Mouse (Mus musculus) MEL (cell line): ENCODE data around the gene Olfr221. TPM values are rescaled to one million over a fixed set of nuclear protein-coding genes. Genes with fewer than 3 reads are reported as not detected.

Experiments
- DNase-seq: peaks from one replicate; pipeline ENCODE4 v3.0.0; 2011; ENCODE audit warnings: low read depth, low spot score
- H3K27ac ChIP-seq: 2 replicates; pipeline ENCODE4 v1.5.1; 2012; ENCODE audit warnings: low read depth, mild to moderate bottlenecking, control low read depth, low read length, moderate library complexity; ENCODE audit not compliant: control insufficient read depth
- H3K27me3 ChIP-seq, 2 experiments: fragments of 150-350 bp in 1 of 2; sonication (generic) in 1 of 2; 2 replicates each; pipeline ENCODE4 v1.6.1; 2012; ENCODE audit warnings: low read length in 2 of 2, mild to moderate bottlenecking in 2 of 2, improper control_type of control experiment in 1 of 2, moderate library complexity in 1 of 2; ENCODE audit not compliant: insufficient read depth in 2 of 2, control insufficient read depth in 1 of 2
- H3K36me3 ChIP-seq, 2 experiments: 2 replicates each; pipeline ENCODE4 v1.6.1; 2012 to 2014; ENCODE audit warnings: low read length in 2 of 2, improper control_type of control experiment in 1 of 2, inconsistent platforms in 1 of 2, mild to moderate bottlenecking in 1 of 2; ENCODE audit not compliant: insufficient read depth in 2 of 2, control insufficient read depth in 1 of 2
- H3K4me1 ChIP-seq, 2 experiments: fragments of 150-350 bp in 1 of 2; sonication (generic) in 1 of 2; 2 replicates each; pipeline ENCODE4 v1.6.1; 2012; ENCODE audit warnings: low read length in 2 of 2, improper control_type of control experiment in 1 of 2, mild to moderate bottlenecking in 1 of 2; ENCODE audit not compliant: insufficient read depth in 2 of 2, control insufficient read depth in 1 of 2
- H3K4me3 ChIP-seq, 2 experiments: fragments of 150-350 bp in 1 of 2; sonication (generic) in 1 of 2; 2 replicates each; pipeline ENCODE4 v1.5.1; 2012; ENCODE audit warnings: low read depth in 2 of 2, low read length in 2 of 2, mild to moderate bottlenecking in 2 of 2, moderate library complexity in 2 of 2, control low read depth in 1 of 2, improper control_type of control experiment in 1 of 2; ENCODE audit not compliant: control insufficient read depth in 1 of 2, insufficient read depth in 1 of 2
- H3K79me2 ChIP-seq: 2 replicates; pipeline ENCODE4 v1.6.1; 2012; ENCODE audit warnings: mild to moderate bottlenecking, low read length, moderate library complexity; ENCODE audit not compliant: control insufficient read depth, poor library complexity, insufficient read depth
- H3K9ac ChIP-seq: 2 replicates; pipeline ENCODE4 v1.6.1; 2012; ENCODE audit warnings: low read depth, mild to moderate bottlenecking, control low read depth, low read length, moderate library complexity; ENCODE audit not compliant: control insufficient read depth, poor library complexity, severe bottlenecking
- H3K9me3 ChIP-seq: fragments of 150-350 bp; sonication (generic); replicated peaks from 2 replicates; pipeline ENCODE4 v1.6.1; 2012; ENCODE audit warnings: mild to moderate bottlenecking, low read length, improper control_type of control experiment, moderate library complexity; ENCODE audit not compliant: insufficient read depth
- BHLHE40 ChIP-seq: IDR thresholded peaks from 2 replicates; pipeline ENCODE4 v1.6.1; 2012; ENCODE audit warnings: low read depth, mild to moderate bottlenecking, inconsistent platforms, low read length, improper control_type of control experiment, borderline replicate concordance
- E2F4 ChIP-seq: IDR thresholded peaks from 2 replicates; pipeline ENCODE4 v1.6.1; 2011; ENCODE audit warnings: low read depth, low read length, improper control_type of control experiment, borderline replicate concordance
- ELF1 ChIP-seq: IDR thresholded peaks from 2 replicates; pipeline ENCODE4 v1.6.1; 2014; ENCODE audit warnings: low read depth, mild to moderate bottlenecking, inconsistent platforms, low read length, improper control_type of control experiment, moderate library complexity
- HCFC1 ChIP-seq: IDR thresholded peaks from 2 replicates; pipeline ENCODE4 v1.6.1; 2012; ENCODE audit warnings: low read depth, mild to moderate bottlenecking, inconsistent platforms, low read length, improper control_type of control experiment, moderate library complexity
- NELFE ChIP-seq: IDR thresholded peaks from 2 replicates; pipeline ENCODE4 v1.6.1; 2011; ENCODE audit warnings: low read depth, low read length, improper control_type of control experiment
- POLR2A ChIP-seq, 2 experiments: IDR thresholded peaks; 2 replicates each; pipeline ENCODE4 v1.6.1; 2011 to 2012; ENCODE audit warnings: low read length in 2 of 2, mild to moderate bottlenecking in 2 of 2, control low read depth in 1 of 2, improper control_type of control experiment in 1 of 2, low read depth in 1 of 2, moderate library complexity in 1 of 2; ENCODE audit not compliant: control insufficient read depth in 1 of 2, insufficient read depth in 1 of 2, poor library complexity in 1 of 2
- RCOR1 ChIP-seq: IDR thresholded peaks from 2 replicates; pipeline ENCODE4 v1.6.1; 2012; ENCODE audit warnings: low read depth, mild to moderate bottlenecking, inconsistent platforms, low read length, improper control_type of control experiment
- ZC3H11A ChIP-seq: IDR thresholded peaks from 2 replicates; pipeline ENCODE4 v1.6.1; 2012; ENCODE audit warnings: low read depth, mild to moderate bottlenecking, inconsistent platforms, low read length, improper control_type of control experiment
- ZMIZ1 ChIP-seq: IDR thresholded peaks from 2 replicates; pipeline ENCODE4 v1.6.1; 2012; ENCODE audit warnings: low read depth, mild to moderate bottlenecking, inconsistent platforms, low read length, improper control_type of control experiment, moderate library complexity
- polyA plus RNA-seq, 2 experiments: library from polyadenylated mRNA; stranded (reverse) in 1 of 2; unstranded in 1 of 2; fragments of >175 nt in 1 of 2; fragments of >200 nt in 1 of 2; gene quantifications; 2 replicates each; pipeline versions ENCODE4 v1.2.1 to v1.2.4; 2012; ENCODE audit warnings: low replicate concordance in 2 of 2, low read depth in 1 of 2; ENCODE audit not compliant: insufficient read length in 2 of 2, insufficient read depth in 1 of 2, missing spikeins in 1 of 2
- total RNA-seq: library from RNA; depleted of rRNA; stranded (reverse); fragments of 300-350 nt; gene quantifications from 2 replicates; pipeline ENCODE4 v1.2.3, GENCODE M21; 2012; rRNA removed

Gene Olfr221
- total and polyA plus RNA-seq, 3 experiments: not detected

DNA sequence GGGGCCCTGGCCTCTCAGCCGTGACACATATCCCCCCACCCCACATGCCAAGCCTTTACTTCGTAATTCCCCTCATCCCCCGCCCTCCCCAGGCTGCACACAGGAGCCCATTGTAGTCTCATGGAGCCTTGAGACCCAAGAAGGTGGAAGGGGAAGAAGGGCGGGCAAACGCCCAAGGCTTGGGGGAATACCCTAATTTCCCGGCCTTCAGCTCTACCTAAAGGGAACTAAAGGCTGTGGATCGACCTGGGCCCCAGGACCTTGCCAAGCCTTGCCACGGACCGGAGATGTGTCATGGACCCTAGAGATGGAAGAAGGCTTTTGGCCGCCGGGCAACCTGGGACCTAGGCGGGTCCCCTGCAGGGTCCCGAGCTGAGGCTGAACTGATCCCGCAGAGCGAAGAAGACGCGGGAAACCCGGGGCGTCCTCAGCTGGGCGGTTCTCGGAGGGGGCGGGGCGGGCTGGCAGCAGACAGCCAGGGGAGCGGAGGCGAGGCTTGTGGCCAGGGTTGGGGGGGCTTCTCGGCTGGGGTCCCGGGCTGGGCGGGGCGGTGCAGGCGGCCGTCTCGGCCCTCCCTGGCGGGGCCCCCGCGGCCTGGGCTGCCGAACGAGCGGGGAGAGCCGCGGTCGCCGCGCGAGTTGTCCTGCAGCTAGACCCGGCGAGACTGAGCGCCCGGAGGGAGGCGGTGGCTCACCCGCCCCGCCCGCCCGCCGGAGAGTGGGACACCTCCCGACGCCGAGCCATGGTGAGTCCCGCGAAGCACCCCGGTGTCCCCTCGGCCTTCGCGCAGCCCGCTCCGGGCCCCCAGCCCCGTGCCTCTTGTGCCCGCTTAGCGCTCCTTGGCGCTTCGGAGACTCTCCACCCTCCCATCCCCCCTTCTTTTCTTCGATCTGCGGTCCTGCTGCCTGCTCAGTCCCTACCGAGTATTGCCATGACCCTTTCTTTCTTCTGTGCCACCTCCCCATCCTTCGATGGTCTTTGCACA is 57.7 kb downstream of the Olfr221 start, which contains the start of gene Arhgef40:
Gene Arhgef40, plus strand, starts transcription at position 473 of the 985 bp plus-strand sequence.
- H3K27me3 ChIP-seq: no peaks in the 10 kb centered on the region; a peak in 1 of 4 replicates
- H3K27ac ChIP-seq: peak within 1 kb of the TSS; percentile 88
- H3K4me1 ChIP-seq: peaks cover 2 to 11% of the 10 kb centered on the region in 2 experiments; a peak in 3 of 4 replicates
- H3K79me2 ChIP-seq: no peaks in the 10 kb centered on the region; the same call in 1 of the 2 replicates
- peak within 1 kb of the TSS; percentile 84 for H3K9ac ChIP-seq
- H3K36me3 ChIP-seq: peaks cover 0 to 18% of the 10 kb centered on the region in 2 experiments; a peak in 2 of 4 replicates
- TF ChIP-seq RCOR1 (no peak), HCFC1 (no peak), ZC3H11A (no peak), POLR2A (IDR thresholded peaks at IDR 0.05; ENCODE audit: control insufficient read depth in 1 of 2, insufficient read depth in 1 of 2, low read depth in 1 of 2, low read length in 2 of 2, poor library complexity in 1 of 2) (peak in 1 of 2 experiments; percentile 34; a peak in 2 of 4 replicates), NELFE (peak; percentile 39), ZMIZ1 (0 out of 2 replicates have a peak, but pooled peaks have one; percentile 38), BHLHE40 (no peak), E2F4 (0 out of 2 replicates have a peak, but pooled peaks have one; percentile 24), ELF1 (0 out of 2 replicates have a peak, but pooled peaks have one; percentile 14)
- peak within 1 kb of the TSS; percentile 65 to 82 for H3K4me3 ChIP-seq
- H3K9me3 ChIP-seq: no peaks in the 10 kb centered on the region
- peak; percentile 77 for DNase-seq

Other genes with a start within 250 kb of the Olfr221 start
- not detected in 2 replicates for gene AY358078, start 242.4 kb downstream of the Olfr221 start, total RNA-seq
- not detected for gene AY358078, start 242.4 kb downstream of the Olfr221 start, polyA plus RNA-seq
- not detected in 2 replicates for gene Ear6, start 188.8 kb downstream of the Olfr221 start, total RNA-seq
- not detected for gene Ear6, start 188.8 kb downstream of the Olfr221 start, polyA plus RNA-seq
- gene Mettl17, start 157.6 kb downstream of the Olfr221 start, total RNA-seq: 26.1 and 28.3 TPM in 2 replicates
- 10 to 100 TPM in 1 of 2 experiments, not detected in 1; 54.4 TPM for gene Mettl17, start 157.6 kb downstream of the Olfr221 start, polyA plus RNA-seq
- gene Slc39a2, start 149.6 kb downstream of the Olfr221 start, total RNA-seq: 0.07 TPM in 1 of 2 replicates, not detected in the other
- under 1 TPM in 1 of 2 experiments, not detected in 1; 0.07 TPM for gene Slc39a2, start 149.6 kb downstream of the Olfr221 start, polyA plus RNA-seq
- 11.2 and 17.0 TPM in 2 replicates for gene Ndrg2, start 128.3 kb downstream of the Olfr221 start, total RNA-seq
- gene Ndrg2, start 128.3 kb downstream of the Olfr221 start, polyA plus RNA-seq: 10 to 100 TPM in 1 of 2 experiments, not detected in 1; 48.6 TPM
- not detected in 2 replicates for gene Tppp2, start 124.0 kb downstream of the Olfr221 start, total RNA-seq
- not detected for gene Tppp2, start 124.0 kb downstream of the Olfr221 start, polyA plus RNA-seq
- not detected in 2 replicates for gene Rnase13, start 119.7 kb downstream of the Olfr221 start, total RNA-seq
- gene Rnase13, start 119.7 kb downstream of the Olfr221 start, polyA plus RNA-seq: not detected
- gene Arhgef40, start 57.7 kb downstream of the Olfr221 start, total RNA-seq: 6.4 and 9.9 TPM in 2 replicates
- gene Arhgef40, start 57.7 kb downstream of the Olfr221 start, polyA plus RNA-seq: 100 to 1,000 TPM in 1 of 2 experiments, 10 to 100 TPM in 1; 37.5 to 150 TPM
- 0.39 and 0.46 TPM in 2 replicates for gene Tmem253, start 26.8 kb downstream of the Olfr221 start, total RNA-seq
- gene Tmem253, start 26.8 kb downstream of the Olfr221 start, polyA plus RNA-seq: 1 to 10 TPM in 1 of 2 experiments, not detected in 1; 3.6 TPM
- gene Zfp219, start 21.7 kb downstream of the Olfr221 start, total RNA-seq: 32.1 and 36.3 TPM in 2 replicates
- gene Zfp219, start 21.7 kb downstream of the Olfr221 start, polyA plus RNA-seq: 10 to 100 TPM in 1 of 2 experiments, not detected in 1; 46.9 TPM
- gene Hnrnpc, start 61.6 kb upstream of the Olfr221 start, total RNA-seq: 272 and 346 TPM in 2 replicates
- gene Hnrnpc, start 61.6 kb upstream of the Olfr221 start, polyA plus RNA-seq: 1,000 to 10,000 TPM in 1 of 2 experiments, 100 to 1,000 TPM in 1; 626 to 3,096 TPM
- 3.7 and 4.8 TPM in 2 replicates for gene Rpgrip1, start 68.2 kb upstream of the Olfr221 start, total RNA-seq
- 10 to 100 TPM in 1 of 2 experiments, not detected in 1; 36.0 TPM for gene Rpgrip1, start 68.2 kb upstream of the Olfr221 start, polyA plus RNA-seq
- 87.1 and 97.3 TPM in 2 replicates for gene Supt16, start 155.0 kb upstream of the Olfr221 start, total RNA-seq
- gene Supt16, start 155.0 kb upstream of the Olfr221 start, polyA plus RNA-seq: 100 to 1,000 TPM; 114 to 145 TPM
- 46.5 and 47.5 TPM in 2 replicates for gene Chd8, start 215.3 kb upstream of the Olfr221 start, total RNA-seq
- 10 to 100 TPM; 73.5 to 85.6 TPM for gene Chd8, start 215.3 kb upstream of the Olfr221 start, polyA plus RNA-seq
- 35.1 and 39.0 TPM in 2 replicates for gene Tox4, start 236.7 kb upstream of the Olfr221 start, total RNA-seq
- 10 to 100 TPM in 1 of 2 experiments, not detected in 1; 42.2 TPM for gene Tox4, start 236.7 kb upstream of the Olfr221 start, polyA plus RNA-seq
- 2.9 and 3.0 TPM in 2 replicates for gene Rab2b, start 237.1 kb upstream of the Olfr221 start, total RNA-seq
- gene Rab2b, start 237.1 kb upstream of the Olfr221 start, polyA plus RNA-seq: 1 to 10 TPM in 1 of 2 experiments, not detected in 1; 5.9 TPM